ENCODE assay signal across 15 mouse cellular contexts in genomic region chr7:73138861-73139493, GRCm38 (mm10).
A peak's percentile ranks its signal among the peaks of the same experiment; 100 is the strongest.
DNase-seq lines count a peak whose midpoint lies in the region; ATAC-seq and TF ChIP-seq lines count a peak whose summit lies in the region.
"Had no signal": no experiment of that assay in that cellular context is flagged by ENCODE, and none has a peak within 500 bp of the region (broad histone marks: within the 10 kb centered on the region; RNA-seq: fewer than 3 reads in every experiment).

No protein-coding gene starts in this region.

- no peak for ATAC-seq in hindbrain, embryonic 16.5 days
- peak; percentile 57 for ATAC-seq in midbrain, embryonic 13.5 days
- ATAC-seq: Patski had no signal

- H3K4me3 ChIP-seq in hindbrain, embryonic 10.5 days = peak overlapping the region; percentile 31
- no peak overlapping the region for H3K4me3 ChIP-seq in hindbrain, embryonic 16.5 days (ENCODE audit: low read length)
- H3K4me3 ChIP-seq in ES-E14 (ENCODE audit: insufficient read depth in 1 of 2, low read depth in 1 of 2, low read length in 2 of 2, poor library complexity in 1 of 2, severe bottlenecking in 1 of 2) = no peak overlapping the region
- H3K4me3 ChIP-seq in midbrain, embryonic 13.5 days (replicated peaks) = no peak overlapping the region
- H3K4me3 ChIP-seq: embryonic facial prominence, embryonic 12.5 days; limb, embryonic 12.5 days had no signal

- H3K27me3 ChIP-seq in hindbrain, embryonic 10.5 days (ENCODE audit: insufficient read depth, poor library complexity, severe bottlenecking) = peaks cover 4% of the 10 kb centered on the region; the same call in 1 of the 2 replicates
- H3K27me3 ChIP-seq in hindbrain, embryonic 16.5 days (replicated peaks; ENCODE audit: control insufficient read depth, insufficient read depth, low read length) = 0 out of 2 replicates have a peak, but pooled peaks cover 2% of the 10 kb centered on the region
- no peaks in the 10 kb centered on the region for H3K27me3 ChIP-seq in midbrain, embryonic 13.5 days
- H3K27me3 ChIP-seq: embryonic facial prominence, embryonic 12.5 days; Patski had no signal

- peaks cover 83% of the 10 kb centered on the region for H3K4me1 ChIP-seq in hindbrain, embryonic 10.5 days (replicated peaks)
- H3K4me1 ChIP-seq in hindbrain, embryonic 16.5 days (ENCODE audit: control insufficient read depth, insufficient read depth, low read depth, low read length) = peaks cover 14% of the 10 kb centered on the region
- peaks cover 2 to 16% of the 10 kb centered on the region in 2 experiments; a peak in 3 of 4 replicates for H3K4me1 ChIP-seq in ES-E14 (ENCODE audit: control insufficient read depth in 2 of 2, insufficient read depth in 2 of 2, low read length in 2 of 2, poor library complexity in 1 of 2)
- H3K4me1 ChIP-seq in midbrain, embryonic 13.5 days (replicated peaks) = peaks cover 35% of the 10 kb centered on the region

- H3K4me2 ChIP-seq in hindbrain, embryonic 16.5 days (ENCODE audit: low read length) = no peak overlapping the region
- peak overlapping the region; percentile 32 for H3K4me2 ChIP-seq in midbrain, embryonic 13.5 days (replicated peaks)
- H3K4me2 ChIP-seq: embryonic facial prominence, embryonic 12.5 days; limb, embryonic 12.5 days had no signal

- peak overlapping the region; percentile 87 for H3K27ac ChIP-seq in hindbrain, embryonic 10.5 days
- no peak overlapping the region for H3K27ac ChIP-seq in hindbrain, embryonic 16.5 days (ENCODE audit: low read depth, low read length)
- peak overlapping the region; percentile 54; the same call in 1 of the 2 replicates for H3K27ac ChIP-seq in ES-E14 (ENCODE audit: insufficient read depth, low read depth, low read length, poor library complexity, severe bottlenecking)
- no peak overlapping the region; the same call in 1 of the 2 replicates for H3K27ac ChIP-seq in midbrain, embryonic 13.5 days
- H3K27ac ChIP-seq: embryonic facial prominence, embryonic 12.5 days; limb, embryonic 12.5 days had no signal

- in situ Hi-C loops in ES-E14 (cut with MboI; ENCODE audit: low sequenced_read_pairs in 2 of 2, unreplicated experiment in 2 of 2) = no loop called here

- DNase-seq in hindbrain, embryonic 10.5 days (ENCODE audit: low spot score) = peak; percentile 55
- DNase-seq in ES-E14 (ENCODE audit: low read depth, low spot score) = peak; percentile 68
- peak; percentile 63 for DNase-seq in embryo, embryonic 9.5 days (ENCODE audit: extremely low spot score)
- DNase-seq in adrenal gland, adult (ENCODE audit: inconsistent age in 2 of 2, low spot score in 1 of 2) = no peak
- no peak for DNase-seq in B cell, adult 2 months
- DNase-seq in frontal cortex, postnatal 10 days (ENCODE audit: low spot score in 2 of 2) = no peak
- DNase-seq: adrenal gland, postnatal 14 days; heart, postnatal 4 days; layer of hippocampus, adult 9-11 months; thymus, postnatal 36 days had no signal

- no peak overlapping the region for H3K9ac ChIP-seq in hindbrain, embryonic 16.5 days (ENCODE audit: low read depth, low read length)
- 0 out of 2 replicates have a peak overlapping the region, but pooled peaks have one; percentile 49 for H3K9ac ChIP-seq in ES-E14 (ENCODE audit: insufficient read depth, low read depth, low read length, poor library complexity, severe bottlenecking)
- H3K9ac ChIP-seq in midbrain, embryonic 13.5 days (replicated peaks) = no peak overlapping the region
- H3K9ac ChIP-seq: embryonic facial prominence, embryonic 12.5 days; limb, embryonic 12.5 days had no signal

- 6% methylated on average over 8 of the region's 8 CpGs for WGBS in hindbrain, embryonic 10.5 days
- WGBS in hindbrain, embryonic 16.5 days = 11% methylated on average over 8 of the region's 8 CpGs
- WGBS in midbrain, embryonic 13.5 days = 3% methylated on average over 8 of the region's 8 CpGs

- H3K36me3 ChIP-seq in hindbrain, embryonic 10.5 days = no peaks in the 10 kb centered on the region
- H3K36me3 ChIP-seq in hindbrain, embryonic 16.5 days (ENCODE audit: control insufficient read depth, insufficient read depth, low read length) = no peaks in the 10 kb centered on the region
- H3K36me3 ChIP-seq in ES-E14 (ENCODE audit: control insufficient read depth, insufficient read depth, low read length, poor library complexity, severe bottlenecking) = no peaks in the 10 kb centered on the region
- H3K36me3 ChIP-seq in midbrain, embryonic 13.5 days = no peaks in the 10 kb centered on the region
- H3K36me3 ChIP-seq: embryonic facial prominence, embryonic 12.5 days; limb, embryonic 12.5 days had no signal

- H3K9me3 ChIP-seq in hindbrain, embryonic 10.5 days = no peaks in the 10 kb centered on the region
- no peaks in the 10 kb centered on the region for H3K9me3 ChIP-seq in hindbrain, embryonic 16.5 days (ENCODE audit: control insufficient read depth, low read length)
- H3K9me3 ChIP-seq in ES-E14 (ENCODE audit: control insufficient read depth, insufficient read depth, low read depth, low read length) = no peaks in the 10 kb centered on the region
- no peaks in the 10 kb centered on the region for H3K9me3 ChIP-seq in midbrain, embryonic 13.5 days
- H3K9me3 ChIP-seq: embryonic facial prominence, embryonic 12.5 days; limb, embryonic 12.5 days had no signal

TF ChIP-seq in ES-E14, 5 proteins besides CTCF, POLR2A, EP300 and RAD21:
- TF ChIP-seq ZC3H11A (IDR thresholded peaks at IDR 0.05; ENCODE audit: borderline replicate concordance, low read depth, low read length) (no peak), CHD2 (IDR thresholded peaks at IDR 0.05; ENCODE audit: low read depth, low read length) (no peak), ZNF384 (IDR thresholded peaks at IDR 0.05; ENCODE audit: low read depth, low read length) (no peak), HCFC1 (IDR thresholded peaks at IDR 0.05; ENCODE audit: borderline replicate concordance, insufficient read depth, low read length) (no peak), MAFK (IDR thresholded peaks at IDR 0.05; ENCODE audit: insufficient read depth, low read depth, low read length) (no peak)

Comparison
In these comparisons a context has a peak if more than half of its experiments do, and no peak if none do; other contexts are left out.
1. H3K27ac ChIP-seq: peak in hindbrain, embryonic 10.5 days (single experiment) and ES-E14 (single experiment); none in hindbrain, embryonic 16.5 days (single experiment) and midbrain, embryonic 13.5 days (single experiment).
2. DNase-seq: peak in hindbrain, embryonic 10.5 days (single experiment), ES-E14 (single experiment) and embryo, embryonic 9.5 days (single experiment); none in adrenal gland, adult (0 of 2), B cell, adult 2 months (0 of 2) and frontal cortex, postnatal 10 days (0 of 2).